Mouse (Mus musculus) Patski (cell line): ENCODE measurements at regions not wholly inside any gene's neighbourhood (a gene's known extent, or its start where the extent isn't known, plus 50 kb on each side); places are given as distances from the start of the nearest gene placed in this dataset.

Experiments used
- ATAC-seq: fragments of 100-300 bp; one replicate; pipeline ENCODE4 v1.8.0; 2021
- CTCF ChIA-PET: fragments of 350-600 bp; sonication (Branson Sonifier 250); formaldehyde crosslinking; loops from one replicate; lab custom pipeline; 2022; ENCODE audit warnings: inconsistent platforms; lab: Charles Lee
- POLR2A ChIA-PET: fragments of 350-600 bp; sonication (Branson Sonifier 250); formaldehyde crosslinking; loops from one replicate; lab custom pipeline; 2022; ENCODE audit warnings: antibody characterized with exemption, inconsistent platforms; lab: Charles Lee
- DNase-seq: peaks from one replicate; pipeline ENCODE4 v3.0.0-alpha.2; 2011; ENCODE audit warnings: low read depth, low spot score
- H3K27me3 ChIP-seq: fragments of 371-371 bp; one replicate; pipeline ENCODE4 v1.5.1; 2021
- CTCF ChIP-seq: fragments of 100-300 bp; IDR thresholded peaks from one replicate; pipeline ENCODE4 v1.5.1; 2021
- in situ Hi-C: fragments of 300-500 bp; cut with MboI; formaldehyde crosslinking; loops from 3 replicates; pipeline ENCODE4 v1.11.1; 2018; ENCODE audit warnings: low pct_unique_long_range_greater_than_20kb, mixed read lengths

DNA sequence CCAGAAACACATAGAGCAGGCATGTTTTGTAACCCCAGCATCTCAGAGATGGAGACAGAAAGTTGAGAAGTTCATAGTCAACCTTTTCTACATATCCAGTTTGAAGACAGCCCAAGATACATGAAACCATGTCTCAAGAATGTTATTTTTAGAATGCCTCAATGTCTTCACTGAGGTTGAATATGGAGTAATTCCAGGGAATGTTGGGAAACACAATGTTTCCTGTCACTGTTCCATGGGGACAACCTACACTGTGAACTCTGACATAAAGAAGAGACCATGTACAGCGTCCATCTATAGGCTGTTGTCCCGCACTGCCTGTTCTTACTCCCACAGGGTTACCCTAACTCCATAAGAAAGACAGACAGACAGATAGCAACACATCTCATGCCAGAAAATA is 89.8 kb upstream of the Mark1 start:
- no peaks in the 10 kb centered on the region for H3K27me3 ChIP-seq
- no peak for TF ChIP-seq CTCF
- POLR2A ChIA-PET, result no interaction called here
- CTCF ChIA-PET, result no interaction called here
- ATAC-seq, result no peak
- DNase-seq, result no peak
- in situ Hi-C loops, result no loop called here

DNA sequence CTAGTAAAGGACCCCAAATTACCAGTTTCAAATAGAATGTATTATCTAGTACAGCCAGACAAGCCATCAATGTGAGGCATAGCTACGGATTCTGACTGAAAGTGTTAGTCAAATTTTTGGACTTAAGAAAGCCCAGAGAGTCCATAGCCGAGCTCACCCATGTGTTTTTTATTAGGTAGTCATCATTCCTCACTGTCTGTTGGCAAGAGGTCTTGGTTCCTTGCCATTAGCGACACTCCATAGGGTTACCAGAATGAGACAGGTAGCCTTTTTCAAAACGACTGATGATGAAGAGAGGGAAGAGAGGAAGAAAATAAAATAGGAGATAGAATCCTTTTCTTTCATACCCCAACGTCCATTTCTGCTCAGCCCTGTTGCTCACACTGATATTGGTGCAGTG is 83.8 kb upstream of the Mark1 start:
- DNase-seq, result no peak
- no peak for TF ChIP-seq CTCF
- ATAC-seq, result no peak
- H3K27me3 ChIP-seq, result no peaks in the 10 kb centered on the region
- in situ Hi-C loops, result no loop called here
- POLR2A ChIA-PET, result no interaction called here
- CTCF ChIA-PET, result no interaction called here

- CTCF ChIA-PET, result no interaction called here
- in situ Hi-C loops, result no loop called here
- no peak for DNase-seq
Observed at GRCm38 (mm10) chr1:185080118-185080517, 80.7 kb upstream of the Mark1 start.

GRCm38 (mm10) chr1:185079331-185079880 is 80.0 kb upstream of the Mark1 start:
- no peak for TF ChIP-seq CTCF
- ChIA-PET CTCF (no interaction called here), POLR2A (no interaction called here)
- no peaks in the 10 kb centered on the region for H3K27me3 ChIP-seq
- ATAC-seq, result no peak
- no peak for DNase-seq
- in situ Hi-C loops, result no loop called here

More at GRCm38 (mm10) chr1:185080118-185080517, 80.7 kb upstream of the Mark1 start:
- no peak for TF ChIP-seq CTCF
- no peaks in the 10 kb centered on the region for H3K27me3 ChIP-seq
- POLR2A ChIA-PET, result interaction anchor here (0.6 kb wide), 1 partner anchor 227 kb away, joined by 3 read pairs; no protein-coding TSS in a partner anchor
- ATAC-seq, result no peak

DNA sequence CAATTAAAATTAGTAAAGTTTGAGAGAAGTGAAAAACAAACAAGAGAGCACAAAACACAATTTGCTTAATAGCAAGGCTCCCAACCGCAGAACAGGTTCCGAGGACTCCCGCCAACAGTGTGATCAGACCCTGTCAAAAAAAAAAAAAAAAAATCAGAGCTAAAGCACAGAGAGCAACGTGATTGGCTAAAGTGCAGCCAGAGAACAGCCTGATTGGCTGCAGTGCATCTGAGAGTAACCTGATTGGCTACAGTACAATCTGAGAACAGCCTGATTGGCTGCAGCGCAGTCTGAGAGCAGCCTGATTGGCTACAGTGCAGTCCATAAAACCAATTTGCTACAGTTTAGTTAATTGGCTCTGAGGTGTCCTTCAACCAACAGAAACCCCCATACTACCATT is 74.6 kb upstream of the Mark1 start:
- ATAC-seq, result no peak
- ChIA-PET CTCF (no interaction called here), POLR2A (no interaction called here)
- DNase-seq, result no peak
- no peak for TF ChIP-seq CTCF
- in situ Hi-C loops, result no loop called here
- no peaks in the 10 kb centered on the region for H3K27me3 ChIP-seq

GRCm38 (mm10) chr1:185072766-185073165 is 73.4 kb upstream of the Mark1 start:
- no peaks in the 10 kb centered on the region for H3K27me3 ChIP-seq
- DNase-seq (no peak), ATAC-seq (no peak)
- in situ Hi-C loops, result no loop called here
- ChIA-PET CTCF (no interaction called here), POLR2A (no interaction called here)
- TF ChIP-seq CTCF, result no peak

- ChIA-PET POLR2A (no interaction called here), CTCF (interaction anchor here (0.7 kb wide), 1 partner anchor 122 kb away, joined by 3 read pairs; no protein-coding TSS in a partner anchor)
- ATAC-seq (no peak), DNase-seq (no peak)
- in situ Hi-C loops, result no loop called here
- no peaks in the 10 kb centered on the region for H3K27me3 ChIP-seq
- TF ChIP-seq CTCF, result no peak
Observed at GRCm38 (mm10) chr1:185071566-185071965, 72.2 kb upstream of the Mark1 start.

GRCm38 (mm10) chr1:185070853-185071149 is 71.4 kb upstream of the Mark1 start:
- in situ Hi-C loops, result no loop called here
- CTCF ChIA-PET, result no interaction called here
- POLR2A ChIA-PET, result interaction anchor here (0.5 kb wide), 1 partner anchor 276 kb away, joined by 7 read pairs; no protein-coding TSS in a partner anchor
- TF ChIP-seq CTCF, result no peak
- H3K27me3 ChIP-seq, result no peaks in the 10 kb centered on the region
- no peak for ATAC-seq
- no peak for DNase-seq

GRCm38 (mm10) chr1:185070062-185070852 is 70.9 kb upstream of the Mark1 start:
- ATAC-seq (no peak), DNase-seq (no peak)
- TF ChIP-seq CTCF, result no peak
- ChIA-PET CTCF (no interaction called here), POLR2A (no interaction called here)
- in situ Hi-C loops, result no loop called here
- no peaks in the 10 kb centered on the region for H3K27me3 ChIP-seq

GRCm38 (mm10) chr1:185068136-185068535 is 68.8 kb upstream of the Mark1 start:
- no peak for TF ChIP-seq CTCF
- POLR2A ChIA-PET, result no interaction called here

GRCm38 (mm10) chr1:185067661-185068060 is 68.3 kb upstream of the Mark1 start:
- TF ChIP-seq CTCF, result no peak
- no peak for ATAC-seq
- in situ Hi-C loops, result no loop called here
- POLR2A ChIA-PET, result no interaction called here
- CTCF ChIA-PET, result no interaction called here
- no peak for DNase-seq
- no peaks in the 10 kb centered on the region for H3K27me3 ChIP-seq

More at GRCm38 (mm10) chr1:185068136-185068535, 68.8 kb upstream of the Mark1 start:
- CTCF ChIA-PET, result no interaction called here
- ATAC-seq, result no peak
- DNase-seq, result no peak
- no peaks in the 10 kb centered on the region for H3K27me3 ChIP-seq
- in situ Hi-C loops, result no loop called here
